Mouse (Mus musculus): ENCODE data around the gene Phex. TPM values are rescaled to one million over a fixed set of nuclear protein-coding genes. Genes with fewer than 3 reads are reported as not detected.

Phex gene
- total RNA-seq, 1 experiment, result 0.36 TPM

DNA sequence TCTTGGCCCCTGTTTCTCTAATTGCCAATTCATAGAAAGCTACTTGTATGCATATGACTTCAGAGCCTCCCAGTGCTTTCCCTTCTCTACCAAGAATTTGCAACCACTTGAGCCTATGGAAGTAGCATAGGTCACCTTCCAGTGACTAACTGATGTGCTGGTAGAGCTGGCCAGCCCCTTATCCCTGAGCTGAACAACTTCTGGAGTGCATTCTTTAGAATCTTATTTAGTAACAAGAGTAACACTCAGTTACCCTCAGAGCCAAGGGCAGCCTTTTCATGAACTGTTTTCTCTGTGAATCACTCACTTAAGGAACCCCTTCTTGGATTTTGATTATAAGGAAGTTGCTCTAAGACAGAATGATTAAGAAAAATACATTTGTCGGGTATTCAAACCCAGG lies 234.3 kb downstream of the Phex start:
- Histone ChIP-seq H3K27ac (ENCODE audit: insufficient read depth, low read depth, low read length, poor library complexity, severe bottlenecking) (no peak overlapping the region), H3K9ac (ENCODE audit: insufficient read depth, low read depth, low read length, poor library complexity, severe bottlenecking) (no peak overlapping the region), H3K4me1 (ENCODE audit: control insufficient read depth in 2 of 2, insufficient read depth in 2 of 2, low read length in 2 of 2, poor library complexity in 1 of 2) (no peaks in the 10 kb centered on the region), H3K4me3 (ENCODE audit: insufficient read depth in 1 of 2, low read depth in 1 of 2, low read length in 2 of 2, poor library complexity in 1 of 2, severe bottlenecking in 1 of 2) (no peak overlapping the region), H3K36me3 (ENCODE audit: control insufficient read depth, insufficient read depth, low read length, poor library complexity, severe bottlenecking) (no peaks in the 10 kb centered on the region), H3K9me3 (ENCODE audit: control insufficient read depth, insufficient read depth, low read depth, low read length) (no peaks in the 10 kb centered on the region)
- in situ Hi-C loops (cut with MboI; ENCODE audit: low sequenced_read_pairs in 2 of 2, unreplicated experiment in 2 of 2), result no loop called here
- DNase-seq (ENCODE audit: low read depth, low spot score), result no peak
- no peak for TF ChIP-seq HCFC1 (IDR thresholded peaks at IDR 0.05; ENCODE audit: borderline replicate concordance, insufficient read depth, low read length)
- no peak for TF ChIP-seq ZC3H11A (IDR thresholded peaks at IDR 0.05; ENCODE audit: borderline replicate concordance, low read depth, low read length)
- TF ChIP-seq MAFK (IDR thresholded peaks at IDR 0.05; ENCODE audit: insufficient read depth, low read depth, low read length), result no peak
- TF ChIP-seq CHD2 (IDR thresholded peaks at IDR 0.05; ENCODE audit: low read depth, low read length), result no peak
- no peak for TF ChIP-seq ZNF384 (IDR thresholded peaks at IDR 0.05; ENCODE audit: low read depth, low read length)

DNA sequence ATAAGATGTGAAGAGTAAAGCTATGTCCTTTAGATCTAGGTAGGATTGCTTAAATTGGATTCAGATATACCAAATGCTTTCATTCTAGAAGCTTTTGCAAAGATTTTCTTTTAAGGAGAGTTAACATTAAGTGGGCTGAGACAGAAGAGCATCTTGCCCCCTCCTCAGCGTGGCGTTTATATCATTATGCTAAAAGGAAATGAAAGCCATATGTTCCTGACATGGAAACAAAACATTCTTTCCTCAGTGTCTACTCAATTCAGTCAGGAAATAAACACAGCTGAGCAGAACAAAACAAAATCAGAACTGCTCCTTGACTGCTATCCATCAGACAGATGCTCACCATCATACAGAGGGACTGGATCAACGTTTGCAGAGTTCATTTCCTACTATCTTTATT lies 251.0 kb downstream of the Phex start:
- no peak overlapping the region for H3K4me3 ChIP-seq (ENCODE audit: insufficient read depth in 1 of 2, low read depth in 1 of 2, low read length in 2 of 2, poor library complexity in 1 of 2, severe bottlenecking in 1 of 2)
- no peaks in the 10 kb centered on the region for H3K9me3 ChIP-seq (ENCODE audit: control insufficient read depth, insufficient read depth, low read depth, low read length)
- H3K9ac ChIP-seq (ENCODE audit: insufficient read depth, low read depth, low read length, poor library complexity, severe bottlenecking), result no peak overlapping the region
- in situ Hi-C loops (cut with MboI; ENCODE audit: low sequenced_read_pairs in 2 of 2, unreplicated experiment in 2 of 2), result no loop called here
- no peaks in the 10 kb centered on the region for H3K36me3 ChIP-seq (ENCODE audit: control insufficient read depth, insufficient read depth, low read length, poor library complexity, severe bottlenecking)
- H3K27ac ChIP-seq (ENCODE audit: insufficient read depth, low read depth, low read length, poor library complexity, severe bottlenecking), result no peak overlapping the region
- DNase-seq (ENCODE audit: low read depth, low spot score), result no peak
- TF ChIP-seq ZC3H11A (IDR thresholded peaks at IDR 0.05; ENCODE audit: borderline replicate concordance, low read depth, low read length), result no peak
- H3K4me1 ChIP-seq (ENCODE audit: control insufficient read depth in 2 of 2, insufficient read depth in 2 of 2, low read length in 2 of 2, poor library complexity in 1 of 2), result no peaks in the 10 kb centered on the region

DNA sequence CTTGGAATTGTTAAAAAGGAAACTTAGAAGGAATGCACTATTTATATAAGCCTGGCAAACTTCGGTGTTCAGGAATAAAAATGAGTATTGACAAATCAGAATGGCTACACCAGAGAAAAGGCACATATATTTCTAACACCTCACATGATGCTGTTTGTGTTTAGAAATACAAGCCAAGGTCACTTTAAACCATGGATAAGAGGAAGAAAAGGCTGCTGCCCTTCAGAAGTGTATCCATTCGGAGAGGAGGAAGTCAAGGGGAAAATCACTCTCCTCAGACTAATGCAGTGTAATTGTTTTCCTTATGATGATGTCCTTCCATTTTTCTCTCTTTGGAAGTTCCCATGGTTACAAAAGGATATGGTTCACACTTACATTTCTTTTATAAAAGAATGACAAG lies 251.7 kb downstream of the Phex start:
- no peaks in the 10 kb centered on the region for H3K36me3 ChIP-seq (ENCODE audit: control insufficient read depth, insufficient read depth, low read length, poor library complexity, severe bottlenecking)
- no peaks in the 10 kb centered on the region for H3K4me1 ChIP-seq (ENCODE audit: control insufficient read depth in 2 of 2, insufficient read depth in 2 of 2, low read length in 2 of 2, poor library complexity in 1 of 2)
- no peak overlapping the region for H3K4me3 ChIP-seq (ENCODE audit: insufficient read depth in 1 of 2, low read depth in 1 of 2, low read length in 2 of 2, poor library complexity in 1 of 2, severe bottlenecking in 1 of 2)
- H3K27ac ChIP-seq (ENCODE audit: insufficient read depth, low read depth, low read length, poor library complexity, severe bottlenecking), result no peak overlapping the region
- H3K9me3 ChIP-seq (ENCODE audit: control insufficient read depth, insufficient read depth, low read depth, low read length), result no peaks in the 10 kb centered on the region
- TF ChIP-seq HCFC1 (IDR thresholded peaks at IDR 0.05; ENCODE audit: borderline replicate concordance, insufficient read depth, low read length) (no peak), ZNF384 (IDR thresholded peaks at IDR 0.05; ENCODE audit: low read depth, low read length) (no peak), ZC3H11A (IDR thresholded peaks at IDR 0.05; ENCODE audit: borderline replicate concordance, low read depth, low read length) (no peak), MAFK (IDR thresholded peaks at IDR 0.05; ENCODE audit: insufficient read depth, low read depth, low read length) (no peak), CHD2 (IDR thresholded peaks at IDR 0.05; ENCODE audit: low read depth, low read length) (no peak)
- in situ Hi-C loops (cut with MboI; ENCODE audit: low sequenced_read_pairs in 2 of 2, unreplicated experiment in 2 of 2), result no loop called here
- H3K9ac ChIP-seq (ENCODE audit: insufficient read depth, low read depth, low read length, poor library complexity, severe bottlenecking), result no peak overlapping the region
- no peak for DNase-seq (ENCODE audit: low read depth, low spot score)

DNA sequence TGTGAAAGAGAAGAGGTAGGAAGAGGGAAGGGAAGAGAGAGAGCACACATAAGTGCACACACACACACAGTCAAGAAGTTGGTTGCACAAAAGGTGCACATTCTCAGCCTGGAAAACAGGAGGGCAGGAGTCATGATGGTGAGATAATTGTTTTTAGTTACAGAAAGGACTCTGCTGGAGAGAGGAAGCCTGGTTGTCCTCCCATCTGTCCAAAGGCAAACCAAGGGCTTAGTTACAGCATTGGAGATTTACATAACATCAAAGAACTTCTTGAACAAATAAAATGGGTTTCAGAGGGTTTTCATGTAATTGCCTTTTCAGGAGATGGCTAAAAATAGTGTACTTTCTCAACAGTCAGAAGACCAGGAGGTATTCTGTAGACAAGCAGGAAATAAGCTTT lies 270.4 kb downstream of the Phex start:
- Histone ChIP-seq H3K9ac (ENCODE audit: insufficient read depth, low read depth, low read length, poor library complexity, severe bottlenecking) (no peak overlapping the region), H3K9me3 (ENCODE audit: control insufficient read depth, insufficient read depth, low read depth, low read length) (no peaks in the 10 kb centered on the region), H3K36me3 (ENCODE audit: control insufficient read depth, insufficient read depth, low read length, poor library complexity, severe bottlenecking) (no peaks in the 10 kb centered on the region), H3K4me3 (ENCODE audit: insufficient read depth in 1 of 2, low read depth in 1 of 2, low read length in 2 of 2, poor library complexity in 1 of 2, severe bottlenecking in 1 of 2) (no peak overlapping the region), H3K4me1 (ENCODE audit: control insufficient read depth in 2 of 2, insufficient read depth in 2 of 2, low read length in 2 of 2, poor library complexity in 1 of 2) (no peaks in the 10 kb centered on the region), H3K27ac (ENCODE audit: insufficient read depth, low read depth, low read length, poor library complexity, severe bottlenecking) (no peak overlapping the region)
- DNase-seq (ENCODE audit: low read depth, low spot score), result no peak
- TF ChIP-seq MAFK (IDR thresholded peaks at IDR 0.05; ENCODE audit: insufficient read depth, low read depth, low read length), result no peak
- TF ChIP-seq CHD2 (IDR thresholded peaks at IDR 0.05; ENCODE audit: low read depth, low read length), result no peak
- TF ChIP-seq ZC3H11A (IDR thresholded peaks at IDR 0.05; ENCODE audit: borderline replicate concordance, low read depth, low read length), result no peak
- no peak for TF ChIP-seq HCFC1 (IDR thresholded peaks at IDR 0.05; ENCODE audit: borderline replicate concordance, insufficient read depth, low read length)
- no peak for TF ChIP-seq ZNF384 (IDR thresholded peaks at IDR 0.05; ENCODE audit: low read depth, low read length)
- in situ Hi-C loops (cut with MboI; ENCODE audit: low sequenced_read_pairs in 2 of 2, unreplicated experiment in 2 of 2), result no loop called here

DNA sequence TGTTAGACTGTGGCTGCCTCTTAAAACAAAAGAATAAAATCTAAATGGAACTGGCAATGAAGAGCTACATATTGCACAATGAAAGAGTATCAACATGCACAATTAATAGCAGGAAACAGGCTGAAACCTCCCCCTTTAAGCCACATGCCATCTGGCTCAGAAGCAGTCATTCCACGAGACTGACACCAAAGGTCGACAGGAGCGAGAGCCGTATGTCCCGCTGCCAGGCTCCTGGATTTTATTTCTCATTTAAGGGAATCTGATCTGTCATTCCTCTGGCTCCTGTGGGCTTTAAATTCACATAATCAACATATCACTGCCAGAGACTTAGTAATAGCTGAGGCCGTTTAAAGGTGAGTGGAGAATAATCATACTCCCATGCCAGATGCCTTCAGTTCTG lies 275.5 kb downstream of the Phex start:
- no peaks in the 10 kb centered on the region for H3K36me3 ChIP-seq (ENCODE audit: control insufficient read depth, insufficient read depth, low read length, poor library complexity, severe bottlenecking)
- in situ Hi-C loops (cut with MboI; ENCODE audit: low sequenced_read_pairs in 2 of 2, unreplicated experiment in 2 of 2), result no loop called here
- no peaks in the 10 kb centered on the region for H3K9me3 ChIP-seq (ENCODE audit: control insufficient read depth, insufficient read depth, low read depth, low read length)
- no peak overlapping the region for H3K9ac ChIP-seq (ENCODE audit: insufficient read depth, low read depth, low read length, poor library complexity, severe bottlenecking)
- H3K4me1 ChIP-seq (ENCODE audit: control insufficient read depth in 2 of 2, insufficient read depth in 2 of 2, low read length in 2 of 2, poor library complexity in 1 of 2), result no peaks in the 10 kb centered on the region
- no peak for TF ChIP-seq ZNF384 (IDR thresholded peaks at IDR 0.05; ENCODE audit: low read depth, low read length)
- no peak for TF ChIP-seq ZC3H11A (IDR thresholded peaks at IDR 0.05; ENCODE audit: borderline replicate concordance, low read depth, low read length)
- no peak for TF ChIP-seq CHD2 (IDR thresholded peaks at IDR 0.05; ENCODE audit: low read depth, low read length)
- no peak for TF ChIP-seq HCFC1 (IDR thresholded peaks at IDR 0.05; ENCODE audit: borderline replicate concordance, insufficient read depth, low read length)
- no peak for TF ChIP-seq MAFK (IDR thresholded peaks at IDR 0.05; ENCODE audit: insufficient read depth, low read depth, low read length)
- H3K4me3 ChIP-seq (ENCODE audit: insufficient read depth in 1 of 2, low read depth in 1 of 2, low read length in 2 of 2, poor library complexity in 1 of 2, severe bottlenecking in 1 of 2), result no peak overlapping the region
- H3K27ac ChIP-seq (ENCODE audit: insufficient read depth, low read depth, low read length, poor library complexity, severe bottlenecking), result no peak overlapping the region
- no peak for DNase-seq (ENCODE audit: low read depth, low spot score)

Other genes with a start within 250 kb of the Phex start
- gene Sms, start 77.0 kb upstream of the Phex start, total RNA-seq (2012; rRNA removed), result 82.0 and 90.8 TPM in 2 replicates
- 9.4 and 10.1 TPM in 2 replicates for gene Yy2, start 153.7 kb upstream of the Phex start, total RNA-seq (2012; rRNA removed)
- gene Mbtps2, start 183.4 kb upstream of the Phex start, total RNA-seq (2012; rRNA removed), result 17.6 and 23.4 TPM in 2 replicates